ENCODE assay signal across 9 mouse cellular contexts in the genomic region with DNA sequence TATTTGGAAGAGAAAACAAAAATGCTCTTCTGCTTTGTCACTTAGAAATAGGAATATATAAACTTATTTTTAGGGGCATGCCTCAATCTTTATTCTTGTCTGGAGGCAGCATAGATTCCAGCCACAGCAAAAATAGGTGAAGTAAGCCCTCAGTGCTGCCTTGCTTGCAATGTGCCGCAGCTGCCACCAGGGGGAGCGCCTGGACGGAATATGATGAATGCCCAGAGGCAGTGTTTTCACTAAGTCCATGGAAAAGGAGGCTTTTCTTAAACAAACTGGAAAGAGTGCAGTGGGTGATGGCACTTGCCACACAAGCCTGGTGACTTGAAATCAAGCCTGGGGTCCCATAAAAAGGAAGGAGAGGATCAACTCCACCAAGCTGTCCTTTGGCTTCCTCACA. TPM values are rescaled to one million over a fixed set of nuclear protein-coding genes. Genes with fewer than 3 reads are reported as not detected.
DNase-seq lines count a peak whose midpoint lies in the region; ATAC-seq and TF ChIP-seq lines count a peak whose summit lies in the region.
"Had no signal": no experiment of that assay in that cellular context is flagged by ENCODE, and none has a peak within 500 bp of the region (broad histone marks: within the 10 kb centered on the region; RNA-seq: fewer than 3 reads in every experiment).

No protein-coding gene starts in this region.

- peak; percentile 90 for DNase-seq in neural tube, embryonic 10.5 days (ENCODE audit: extremely low spot score, low spot score)
- DNase-seq in c-Kit-positive CD71-positive TER-119-positive erythroid progenitor cells, embryonic 14.5 days (ENCODE audit: low spot score), result peak; percentile 78
- peak; percentile 80 to 88 for DNase-seq in frontal cortex, postnatal 25 days (ENCODE audit: low spot score in 2 of 2)
- peak; percentile 91 for DNase-seq in kidney, postnatal 10 days
- DNase-seq in liver, postnatal 0 days, result peak; percentile 91
- peak; percentile 91 to 96 for DNase-seq in right cerebral cortex, adult 2 months (ENCODE audit: low spot score in 2 of 2)
- DNase-seq in urinary bladder, postnatal 14 days (ENCODE audit: low spot score), result peak; percentile 87

- WGBS in neural tube, embryonic 15.5 days, result 0% methylated on average over 3 of the region's 3 CpGs
- WGBS in liver, postnatal 0 days (ENCODE audit: insufficient replicate concordance), result 0% methylated on average over 3 of the region's 3 CpGs

- ATAC-seq in neural tube, embryonic 15.5 days (ENCODE audit: low FRiP score), result no peak
- no peak for ATAC-seq in liver, postnatal 0 days

- no peak for TF ChIP-seq EP300 in liver, postnatal 0 days (IDR thresholded peaks at IDR 0.05; ENCODE audit: low read depth)

- H3K4me3 ChIP-seq in neural tube, embryonic 15.5 days (replicated peaks), result no peak overlapping the region
- H3K4me3 ChIP-seq in liver, postnatal 0 days (ENCODE audit: low read depth, low read length), result no peak overlapping the region
- H3K4me3 ChIP-seq: hindbrain, embryonic 15.5 days had no signal

- no peaks in the 10 kb centered on the region for H3K27me3 ChIP-seq in neural tube, embryonic 15.5 days (replicated peaks)
- H3K27me3 ChIP-seq in liver, postnatal 0 days (ENCODE audit: insufficient read depth, low read length), result no peaks in the 10 kb centered on the region
- H3K27me3 ChIP-seq: hindbrain, embryonic 15.5 days had no signal

- H3K27ac ChIP-seq in neural tube, embryonic 15.5 days (replicated peaks), result no peak overlapping the region
- no peak overlapping the region for H3K27ac ChIP-seq in liver, postnatal 0 days (ENCODE audit: low read depth)
- H3K27ac ChIP-seq: hindbrain, embryonic 15.5 days had no signal

- peaks cover 25% of the 10 kb centered on the region for H3K36me3 ChIP-seq in neural tube, embryonic 15.5 days
- peaks cover 8% of the 10 kb centered on the region; the same call in 1 of the 2 replicates for H3K36me3 ChIP-seq in liver, postnatal 0 days (replicated peaks; ENCODE audit: insufficient read depth, low read length)

- H3K9me3 ChIP-seq in neural tube, embryonic 15.5 days (replicated peaks), result no peaks in the 10 kb centered on the region
- H3K9me3 ChIP-seq in liver, postnatal 0 days (ENCODE audit: low read length), result no peaks in the 10 kb centered on the region
- H3K9me3 ChIP-seq: hindbrain, embryonic 15.5 days had no signal

- no peaks in the 10 kb centered on the region for H3K4me1 ChIP-seq in neural tube, embryonic 15.5 days
- H3K4me1 ChIP-seq in liver, postnatal 0 days (ENCODE audit: insufficient read depth), result no peaks in the 10 kb centered on the region
- H3K4me1 ChIP-seq: hindbrain, embryonic 15.5 days had no signal

- no peak overlapping the region for H3K9ac ChIP-seq in neural tube, embryonic 15.5 days (replicated peaks)
- no peak overlapping the region for H3K9ac ChIP-seq in liver, postnatal 0 days (replicated peaks)
- H3K9ac ChIP-seq: hindbrain, embryonic 15.5 days had no signal

- H3K4me2 ChIP-seq in neural tube, embryonic 15.5 days, result no peak overlapping the region
- no peak overlapping the region for H3K4me2 ChIP-seq in liver, postnatal 0 days (ENCODE audit: low read depth, low read length)
- H3K4me2 ChIP-seq: hindbrain, embryonic 15.5 days had no signal

- TF ChIP-seq CTCF in liver, postnatal 0 days (IDR thresholded peaks at IDR 0.05; ENCODE audit: low read depth), result peak; percentile 98

RNA-seq across cellular contexts. Expression of gene Tmem222, which starts 32.4 kb away (rescaled TPM):
- 115 and 117 TPM in 2 replicates for polyA plus RNA-seq in neural tube, embryonic 15.5 days (2015; fragmentation: Nextera tagmentation; extraction: Ambion mirVana)
- polyA plus RNA-seq in liver, postnatal 0 days (2015; fragmentation: Nextera tagmentation; extraction: Ambion mirVana), result 29.6 and 30.8 TPM in 2 replicates

RNA-seq across cellular contexts. Expression of gene Wdtc1, which starts 43.3 kb away (rescaled TPM):
- polyA plus RNA-seq in neural tube, embryonic 15.5 days (2015; fragmentation: Nextera tagmentation; extraction: Ambion mirVana), result 19.3 and 19.6 TPM in 2 replicates
- polyA plus RNA-seq in liver, postnatal 0 days (2015; fragmentation: Nextera tagmentation; extraction: Ambion mirVana), result 5.3 and 5.5 TPM in 2 replicates

RNA-seq across cellular contexts. Expression of gene Sytl1, which starts 47.0 kb away (rescaled TPM):
- 0.20 and 6.0 TPM in 2 replicates for polyA plus RNA-seq in neural tube, embryonic 15.5 days (2015; fragmentation: Nextera tagmentation; extraction: Ambion mirVana)
- 1.0 and 1.3 TPM in 2 replicates for polyA plus RNA-seq in liver, postnatal 0 days (2015; fragmentation: Nextera tagmentation; extraction: Ambion mirVana)

RNA-seq across cellular contexts. Expression of gene Slc9a1, which starts 59.6 kb away (rescaled TPM):
- polyA plus RNA-seq in neural tube, embryonic 15.5 days (2015; fragmentation: Nextera tagmentation; extraction: Ambion mirVana), result 8.4 and 9.9 TPM in 2 replicates
- polyA plus RNA-seq in liver, postnatal 0 days (2015; fragmentation: Nextera tagmentation; extraction: Ambion mirVana), result 1.8 TPM in 2 replicates
